Mouse (Mus musculus) myocyte (in vitro differentiated cells): Measurements from ENCODE around the gene Acap1. TPM values are rescaled to one million over a fixed set of nuclear protein-coding genes. Genes with fewer than 3 reads are reported as not detected.

Experiments
- H3K27me3 ChIP-seq: one replicate; pipeline ENCODE4 v1.6.1; 2011; ENCODE audit not compliant: control insufficient read depth, insufficient read depth, insufficient read length
- H3K36me3 ChIP-seq: one replicate; pipeline ENCODE4 v1.6.1; 2011; ENCODE audit not compliant: control insufficient read depth, insufficient read depth
- H3K4me2 ChIP-seq: one replicate; pipeline ENCODE4 v1.6.1; 2011; ENCODE audit warnings: low read depth, control low read depth
- H3K4me3 ChIP-seq: one replicate; pipeline ENCODE4 v1.5.1; 2011; ENCODE audit warnings: mild to moderate bottlenecking, control low read depth, moderate library complexity
- H3K79me2 ChIP-seq: one replicate; pipeline ENCODE4 v1.6.1; 2011; ENCODE audit not compliant: control insufficient read depth, insufficient read depth
- H3ac ChIP-seq: one replicate; pipeline ENCODE4 v1.6.1; 2011; ENCODE audit not compliant: control insufficient read depth, insufficient read length
- CEBPB ChIP-seq: IDR thresholded peaks from 2 replicates; pipeline ENCODE4 v1.6.1; 2011; ENCODE audit warnings: mild to moderate bottlenecking, moderate library complexity; ENCODE audit not compliant: poor library complexity, insufficient read depth, severe bottlenecking
- E2F4 ChIP-seq: IDR thresholded peaks from one replicate; pipeline ENCODE4 v1.6.1; 2011; ENCODE audit warnings: mild to moderate bottlenecking, control low read depth, moderate library complexity; ENCODE audit not compliant: insufficient read depth
- MAX ChIP-seq: IDR thresholded peaks from one replicate; pipeline ENCODE4 v1.6.1; 2011; ENCODE audit warnings: low read depth, mild to moderate bottlenecking, control low read depth
- MYOD1 ChIP-seq, 3 experiments: IDR thresholded peaks; one replicate each; pipeline ENCODE4 v1.6.1; 2011; ENCODE audit warnings: control low read depth in 2 of 3, low read depth in 2 of 3, mild to moderate bottlenecking in 2 of 3, moderate library complexity in 1 of 3; ENCODE audit not compliant: insufficient read length in 2 of 3, control insufficient read depth in 1 of 3
- MYOG ChIP-seq, 3 experiments: IDR thresholded peaks; one replicate each; pipeline ENCODE4 v1.6.1; 2011; ENCODE audit warnings: control low read depth in 2 of 3, low read depth in 2 of 3, mild to moderate bottlenecking in 2 of 3; ENCODE audit not compliant: insufficient read length in 2 of 3, control insufficient read depth in 1 of 3, insufficient read depth in 1 of 3
- POLR2A ChIP-seq: IDR thresholded peaks from one replicate; pipeline ENCODE4 v1.6.1; 2011; ENCODE audit warnings: low read depth, mild to moderate bottlenecking, control low read depth, moderate library complexity; ENCODE audit not compliant: insufficient read length
- POLR2AphosphoS2 ChIP-seq: IDR thresholded peaks from one replicate; pipeline ENCODE4 v1.6.1; 2011; ENCODE audit warnings: low read depth, control low read depth; ENCODE audit not compliant: insufficient read length
- REST ChIP-seq: IDR thresholded peaks from one replicate; pipeline ENCODE4 v1.6.1; 2011; ENCODE audit warnings: mild to moderate bottlenecking, control low read depth, moderate library complexity; ENCODE audit not compliant: insufficient read depth, insufficient read length
- SRF ChIP-seq: IDR thresholded peaks from one replicate; pipeline ENCODE4 v1.6.1; 2011; ENCODE audit warnings: low read depth; ENCODE audit not compliant: control insufficient read depth, insufficient read length
- TCF12 ChIP-seq: IDR thresholded peaks from one replicate; pipeline ENCODE4 v1.6.1; 2011; ENCODE audit warnings: mild to moderate bottlenecking, control low read depth; ENCODE audit not compliant: poor library complexity, insufficient read depth, severe bottlenecking
- TCF3 ChIP-seq: IDR thresholded peaks from one replicate; pipeline ENCODE4 v1.6.1; 2011; ENCODE audit warnings: low read depth, control low read depth; ENCODE audit not compliant: insufficient read length
- USF1 ChIP-seq: IDR thresholded peaks from one replicate; pipeline ENCODE4 v1.6.1; 2011; ENCODE audit warnings: low read depth, mild to moderate bottlenecking, control low read depth, moderate library complexity
- polyA plus RNA-seq: library from polyadenylated mRNA; unstranded; fragments of >200 nt; fragmentation: generic; extraction: Trizol; gene quantifications from one replicate; pipeline ENCODE4 v1.2.1, GENCODE M21; 2012; ENCODE audit warnings: missing spikeins

Acap1 gene
- polyA plus RNA-seq, 1 experiment: 1.4 TPM

- Histone ChIP-seq H3K4me3 (peak overlapping the region; percentile 39), H3K27me3 (no peaks in the 10 kb centered on the region), H3K79me2 (no peaks in the 10 kb centered on the region), H3K4me2 (peak overlapping the region; percentile 86), H3K36me3 (no peaks in the 10 kb centered on the region), H3ac (peak overlapping the region; percentile 84)
- TF ChIP-seq CEBPB: no peak
- TF ChIP-seq POLR2A: no peak
- no peak for TF ChIP-seq USF1
- TF ChIP-seq TCF12: no peak
- TF ChIP-seq MYOD1 (IDR thresholded peaks at IDR 0.05; ENCODE audit: control insufficient read depth in 1 of 3, insufficient read length in 2 of 3, low read depth in 2 of 3): no peak
- no peak for TF ChIP-seq E2F4
- TF ChIP-seq POLR2AphosphoS2: no peak
- TF ChIP-seq SRF: no peak
- TF ChIP-seq REST: no peak
- no peak for TF ChIP-seq MYOG (IDR thresholded peaks at IDR 0.05; ENCODE audit: control insufficient read depth in 1 of 3, insufficient read depth in 1 of 3, insufficient read length in 2 of 3, low read depth in 2 of 3)
- TF ChIP-seq MAX: no peak
- TF ChIP-seq TCF3: no peak
Measured at GRCm38 (mm10) chr11:69836703-69837576, 58.4 kb downstream of the Acap1 start.

DNA sequence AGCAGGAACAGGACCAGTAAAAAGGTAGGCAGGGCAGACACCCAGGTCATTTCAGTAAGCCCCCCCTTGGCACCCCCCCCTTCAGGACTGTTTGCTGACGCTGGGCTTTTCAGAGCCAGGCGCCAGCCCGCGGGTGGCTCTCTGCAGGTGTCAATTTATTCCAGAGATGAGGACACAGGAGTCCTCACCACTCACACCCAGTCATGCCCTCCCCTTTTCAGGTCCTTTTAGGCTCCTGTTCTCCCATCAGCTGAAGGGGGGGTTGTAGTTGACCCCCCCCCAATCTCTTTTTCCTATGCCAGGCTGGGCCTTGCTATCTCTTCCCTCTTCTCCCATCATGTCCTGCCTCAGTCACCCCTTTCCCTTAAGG lies 59.4 kb downstream of the Acap1 start:
- Histone ChIP-seq H3K36me3 (no peaks in the 10 kb centered on the region), H3K79me2 (no peaks in the 10 kb centered on the region), H3ac (no peak overlapping the region), H3K27me3 (no peaks in the 10 kb centered on the region), H3K4me3 (peak overlapping the region; percentile 39), H3K4me2 (peak overlapping the region; percentile 86)
- TF ChIP-seq MAX (no peak), MYOD1 (IDR thresholded peaks at IDR 0.05; ENCODE audit: control insufficient read depth in 1 of 3, insufficient read length in 2 of 3, low read depth in 2 of 3) (no peak), MYOG (IDR thresholded peaks at IDR 0.05; ENCODE audit: control insufficient read depth in 1 of 3, insufficient read depth in 1 of 3, insufficient read length in 2 of 3, low read depth in 2 of 3) (no peak), TCF12 (no peak), CEBPB (no peak), POLR2A (no peak), E2F4 (no peak), SRF (no peak), REST (no peak), TCF3 (no peak), POLR2AphosphoS2 (no peak)

- Histone ChIP-seq H3K36me3 (no peaks in the 10 kb centered on the region), H3K4me2 (no peak overlapping the region), H3K79me2 (no peaks in the 10 kb centered on the region), H3K4me3 (no peak overlapping the region), H3ac (no peak overlapping the region), H3K27me3 (no peaks in the 10 kb centered on the region)
- TF ChIP-seq TCF12 (no peak), USF1 (no peak), TCF3 (no peak), POLR2A (no peak), SRF (no peak), POLR2AphosphoS2 (no peak), REST (no peak), CEBPB (no peak), MYOG (IDR thresholded peaks at IDR 0.05; ENCODE audit: control insufficient read depth in 1 of 3, insufficient read depth in 1 of 3, insufficient read length in 2 of 3, low read depth in 2 of 3) (no peak), MYOD1 (IDR thresholded peaks at IDR 0.05; ENCODE audit: control insufficient read depth in 1 of 3, insufficient read length in 2 of 3, low read depth in 2 of 3) (no peak), E2F4 (no peak)
Measured at GRCm38 (mm10) chr11:69835326-69835965, 59.9 kb downstream of the Acap1 start.

DNA sequence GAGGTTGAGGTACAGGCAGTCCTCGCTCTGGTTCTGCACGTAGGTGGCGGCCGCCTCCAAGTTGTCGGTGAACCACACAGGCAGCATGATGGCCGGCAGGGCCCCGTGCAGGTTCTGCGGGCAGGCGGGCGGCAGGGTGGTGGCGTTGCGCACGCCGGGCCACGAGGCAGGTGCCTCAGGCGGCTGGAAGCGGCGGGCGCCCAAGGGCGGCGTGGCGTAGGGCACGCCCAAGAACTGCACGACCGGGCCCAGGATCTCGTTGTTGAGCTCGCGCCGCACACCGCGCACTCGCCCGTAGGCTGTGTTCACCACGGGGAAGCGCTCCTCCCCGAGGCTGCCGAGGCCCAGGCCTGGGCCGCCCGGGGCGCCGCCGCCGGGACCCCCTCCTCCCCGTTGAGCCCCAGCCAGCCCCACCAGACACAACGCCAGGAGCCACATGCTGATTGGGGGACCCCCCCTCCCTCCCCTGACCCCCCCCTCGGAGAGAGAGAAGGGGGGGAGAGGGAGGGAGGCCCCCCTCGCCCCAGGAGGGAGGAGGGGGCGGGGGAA lies 61.3 kb downstream of the Acap1 start:
- no peak for TF ChIP-seq E2F4
- no peak for TF ChIP-seq REST
- no peak for TF ChIP-seq TCF3
- no peak for TF ChIP-seq POLR2A
- no peak for TF ChIP-seq SRF
- TF ChIP-seq MYOD1 (IDR thresholded peaks at IDR 0.05; ENCODE audit: control insufficient read depth in 1 of 3, insufficient read length in 2 of 3, low read depth in 2 of 3): no peak
- no peak for TF ChIP-seq MAX
- TF ChIP-seq MYOG (IDR thresholded peaks at IDR 0.05; ENCODE audit: control insufficient read depth in 1 of 3, insufficient read depth in 1 of 3, insufficient read length in 2 of 3, low read depth in 2 of 3): no peak
- TF ChIP-seq USF1: no peak
- TF ChIP-seq CEBPB: no peak
- TF ChIP-seq TCF12: no peak
- no peak for TF ChIP-seq POLR2AphosphoS2
- H3K36me3 ChIP-seq: no peaks in the 10 kb centered on the region
- no peak overlapping the region for H3K4me3 ChIP-seq
- no peak overlapping the region for H3K4me2 ChIP-seq
- H3ac ChIP-seq: no peak overlapping the region
- H3K79me2 ChIP-seq: no peaks in the 10 kb centered on the region
- no peaks in the 10 kb centered on the region for H3K27me3 ChIP-seq
